Mouse (Mus musculus) left cerebral cortex, adult 8-10 months (tissue): ENCODE measurements around the gene Mettl1. TPM values are rescaled to one million over a fixed set of nuclear protein-coding genes. Genes with fewer than 3 reads are reported as not detected.

Source experiments
- DNase-seq, 2 experiments: peaks; one replicate each; pipeline ENCODE4 v3.0.0; 2022; ENCODE audit warnings: low spot score in 2 of 2
- microRNA-seq, 2 experiments: library from miRNA; unstranded; fragments of <30 nt; microRNA quantifications; one replicate each; pipeline ENCODE4 v1.2.0; 2022
- total RNA-seq, 4 experiments: library from RNA; stranded (reverse); gene quantifications; 2 replicates each; pipeline ENCODE4 v1.2.4; 2022

The Mettl1 gene
- total RNA-seq, 4 experiments from 2014 or later, result 10.4 to 11.8 (median 11.2) TPM

DNA sequence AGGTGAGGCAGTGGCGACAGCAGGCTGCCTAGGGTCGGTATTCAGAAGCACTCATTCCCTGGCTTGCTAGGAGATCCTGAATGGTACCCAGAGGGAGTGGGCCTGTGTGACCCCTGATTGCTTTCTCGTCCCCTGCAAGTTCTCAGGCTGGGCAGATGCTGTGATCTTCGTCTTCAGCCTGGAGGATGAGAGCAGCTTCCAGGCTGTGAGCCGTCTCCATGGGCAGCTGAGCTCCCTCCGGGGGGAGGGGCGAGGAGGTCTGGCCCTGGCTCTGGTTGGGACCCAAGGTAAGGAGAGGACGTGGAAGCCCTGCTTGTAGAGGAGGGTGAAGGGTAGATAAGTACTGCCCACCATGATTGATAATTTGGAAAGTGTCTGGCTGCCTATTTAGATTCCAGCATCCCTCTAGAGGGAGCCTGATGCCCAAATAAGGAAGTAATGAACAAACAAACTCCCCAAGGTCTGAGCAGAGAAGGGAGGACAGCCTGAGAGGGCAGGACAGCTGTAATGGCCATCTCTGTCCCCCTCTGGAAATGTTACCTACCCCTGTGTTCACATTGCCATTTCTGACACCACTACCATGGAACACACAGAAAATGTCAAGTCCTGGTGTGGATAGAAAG lies 42.2 kb downstream of the Mettl1 start:
- peak in 1 of 2 experiments; percentile 5 for DNase-seq

DNA sequence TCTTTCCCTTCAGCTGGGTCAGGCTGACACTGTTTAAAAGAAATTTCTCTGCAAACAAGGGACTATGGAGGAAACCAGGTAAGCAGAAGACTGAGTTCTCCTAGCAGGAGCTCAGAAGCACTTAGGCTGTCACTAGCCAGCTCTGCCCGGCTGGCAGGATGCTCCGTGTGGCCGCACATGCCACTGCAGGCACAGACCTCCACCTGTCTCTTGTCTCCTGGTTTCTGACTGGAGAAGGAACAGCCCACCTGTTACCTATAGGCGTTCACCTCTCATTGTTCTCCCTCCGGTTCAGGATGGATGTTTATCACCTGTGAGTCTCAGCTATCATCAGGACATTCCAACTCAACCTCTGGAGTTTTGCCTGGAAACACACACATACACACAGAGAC lies 42.7 kb downstream of the Mettl1 start:
- no peak for DNase-seq

DNA sequence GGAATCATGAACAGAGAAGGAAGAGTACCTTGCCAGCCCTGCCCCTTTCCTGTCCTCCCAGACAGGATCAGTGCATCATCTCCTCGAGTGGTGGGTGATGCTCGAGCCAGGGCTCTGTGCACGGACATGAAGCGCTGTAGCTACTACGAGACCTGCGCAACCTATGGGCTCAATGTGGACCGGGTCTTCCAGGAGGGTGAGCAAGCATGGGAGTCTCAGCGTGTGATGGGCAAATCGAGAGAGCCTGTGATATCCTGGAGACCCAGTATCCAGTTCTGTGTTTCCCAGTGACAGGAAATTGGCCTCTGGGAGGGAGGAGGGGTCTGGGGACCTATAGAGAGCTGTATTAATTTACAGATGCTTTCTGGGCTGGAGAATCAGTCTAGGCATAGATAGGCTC lies 43.8 kb downstream of the Mettl1 start:
- no peak for DNase-seq

DNA sequence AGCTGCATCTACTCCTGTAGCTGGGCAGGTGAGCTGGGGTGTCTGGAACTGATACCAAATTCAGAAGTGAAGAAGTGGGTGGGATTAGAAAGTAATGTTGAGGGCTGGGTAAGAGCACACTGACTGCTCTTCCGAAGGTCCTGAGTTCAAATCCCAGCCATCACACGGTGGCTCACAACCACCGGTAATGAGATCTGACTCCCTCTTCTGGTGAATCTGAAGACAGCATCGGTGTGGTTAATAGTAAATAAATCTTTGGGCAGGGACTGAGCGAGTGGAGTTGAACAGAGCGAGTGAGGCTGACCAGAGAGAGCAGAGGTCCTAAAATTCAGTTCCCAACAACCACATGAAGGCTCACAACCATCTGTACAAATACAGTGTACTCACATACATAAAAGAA lies 44.4 kb downstream of the Mettl1 start:
- DNase-seq, result no peak

DNA sequence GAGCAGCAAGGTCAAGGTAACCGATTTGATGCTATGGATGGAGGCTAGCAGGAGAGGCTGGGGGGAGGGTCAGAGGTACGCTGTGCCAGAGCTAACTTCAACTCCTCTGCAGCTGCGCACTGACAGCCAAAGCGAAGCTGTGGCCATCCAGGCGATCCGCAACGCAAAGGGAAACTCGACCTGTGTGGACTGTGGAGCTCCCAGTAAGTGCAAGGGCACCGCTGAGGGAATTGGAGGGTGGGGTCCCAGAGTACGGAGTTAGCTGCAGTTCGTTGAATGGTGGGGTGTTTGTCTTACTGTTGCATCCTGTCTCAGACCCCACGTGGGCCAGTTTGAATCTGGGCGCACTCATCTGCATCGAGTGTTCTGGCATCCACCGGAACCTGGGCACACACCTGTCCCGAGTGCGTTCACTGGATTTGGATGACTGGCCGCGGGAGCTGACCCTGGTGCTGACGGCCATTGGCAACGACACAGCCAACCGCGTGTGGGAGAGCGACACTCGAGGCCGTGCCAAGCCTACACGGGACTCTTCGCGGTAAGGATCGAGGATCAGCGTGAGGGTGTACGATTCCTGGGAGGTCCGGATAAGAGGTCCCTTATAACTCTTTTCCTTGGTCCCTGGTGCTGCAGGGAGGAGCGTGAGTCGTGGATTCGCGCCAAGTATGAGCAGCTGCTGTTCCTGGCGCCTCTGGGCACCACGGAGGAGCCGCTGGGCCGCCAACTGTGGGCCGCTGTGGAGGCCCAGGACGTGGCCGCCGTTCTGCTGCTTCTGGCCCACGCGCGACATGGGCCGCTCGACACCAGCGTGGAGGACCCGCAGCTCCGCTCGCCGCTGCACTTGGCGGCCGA lies 49.6 kb downstream of the Mettl1 start:
- no peak for DNase-seq

DNA sequence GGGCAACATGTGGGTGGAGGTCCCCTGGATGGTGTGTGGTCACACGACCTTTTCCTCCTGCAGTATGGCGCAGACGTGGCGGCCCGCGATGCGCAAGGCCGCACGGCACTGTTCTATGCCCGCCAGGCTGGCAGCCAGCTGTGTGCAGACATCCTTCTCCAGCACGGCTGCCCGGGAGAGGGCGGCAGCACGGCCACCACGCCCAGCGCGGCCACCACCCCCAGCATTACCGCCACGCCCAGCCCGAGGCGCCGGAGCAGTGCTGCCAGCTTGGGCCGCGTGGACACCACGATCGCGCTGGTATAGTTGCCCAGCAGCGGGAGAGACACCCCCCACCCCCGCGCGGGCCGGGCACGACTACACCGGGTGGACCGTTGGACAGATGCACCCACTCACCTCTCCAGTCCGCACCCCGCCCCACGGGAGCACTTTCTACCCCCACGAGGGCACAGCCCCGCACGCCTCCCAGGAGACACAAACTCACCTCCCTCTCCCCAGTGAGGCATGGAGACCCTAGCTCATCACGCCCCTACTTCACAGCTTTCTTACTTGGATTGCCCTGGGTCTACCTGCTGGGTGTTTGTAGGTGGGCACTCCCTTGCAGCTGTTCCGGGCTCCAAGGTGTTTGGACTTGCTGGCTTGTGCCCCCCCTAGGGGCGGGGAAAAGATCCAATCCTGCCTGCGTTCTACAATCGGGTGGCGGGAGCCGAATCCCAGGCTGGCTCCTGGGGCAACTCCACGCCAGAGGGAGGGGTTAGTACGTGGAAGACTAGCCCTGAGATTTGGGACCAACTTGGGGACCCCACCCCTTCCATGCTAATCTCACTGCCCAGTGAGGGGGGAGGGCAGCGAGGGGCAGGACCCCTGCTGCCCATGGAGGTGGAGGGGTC lies 50.5 kb downstream of the Mettl1 start:
- DNase-seq, result no peak

DNA sequence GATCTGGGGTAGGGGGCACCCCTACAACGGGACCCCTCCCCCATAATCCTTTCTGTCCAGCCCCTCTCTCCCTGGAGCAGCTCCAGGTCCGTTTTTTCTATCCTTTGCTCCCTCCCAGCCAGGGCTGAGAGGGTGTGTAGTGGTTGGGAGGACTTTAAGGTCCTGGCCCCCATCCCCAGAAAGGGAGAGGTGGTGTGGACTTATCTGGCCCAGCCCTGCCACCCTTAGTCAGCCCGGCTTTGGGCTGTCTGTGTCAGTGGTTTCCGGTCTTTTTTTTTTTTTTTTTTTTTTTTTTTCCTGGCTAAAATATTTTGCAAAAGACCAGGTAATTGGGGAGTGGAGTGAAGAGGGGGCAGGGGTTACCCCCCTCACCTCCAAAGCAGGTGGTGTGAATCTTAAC lies 51.5 kb downstream of the Mettl1 start:
- no peak for DNase-seq

DNA sequence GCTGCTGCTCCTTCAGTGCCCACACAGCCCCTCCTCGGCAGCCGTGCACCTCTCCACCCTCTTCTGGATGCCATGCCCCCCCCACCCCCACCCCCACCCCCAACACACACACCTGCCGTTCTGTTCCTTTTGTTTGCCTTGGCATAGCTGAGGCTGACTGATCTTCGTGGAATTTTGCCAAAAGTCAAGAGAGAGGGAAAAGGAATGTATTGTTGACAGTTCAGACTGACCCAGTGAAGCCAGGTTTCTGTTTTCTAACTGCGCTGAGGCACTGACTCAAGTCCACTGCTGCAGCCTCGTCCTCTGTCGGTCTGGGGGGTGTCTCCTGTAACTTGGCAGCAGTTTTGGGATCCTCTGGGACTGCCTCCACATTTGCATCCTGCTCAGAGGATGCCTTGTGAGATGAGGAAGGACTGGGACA lies 53.2 kb downstream of the Mettl1 start:
- DNase-seq, result peak in 1 of 2 experiments; percentile 42

Small RNA genes lying within 50 kb of the gene (microRNA-seq; reads per million reads assigned to microRNA genes)
- 13.7 to 34.0 reads per million in 2 experiments for gene Mir26a-2
- gene Mir546, result 0 reads per million in 2 experiments

Other genes starting within 250 kb of the Mettl1 start
- gene Atp23, start 140.1 kb upstream of the Mettl1 start, total RNA-seq, result 10 to 100 TPM; 10.5 to 13.4 (median 11.8) TPM
- gene Ctdsp2, start 62.7 kb upstream of the Mettl1 start, total RNA-seq, result 10 to 100 TPM; 74.8 to 83.4 (median 82.5) TPM
- gene Avil, start 40.7 kb upstream of the Mettl1 start, total RNA-seq, result under 1 TPM; 0.13 to 0.21 (median 0.17) TPM
- gene Tsfm, start 10.6 kb upstream of the Mettl1 start, total RNA-seq, result 10 to 100 TPM; 22.8 to 36.1 (median 30.0) TPM
- gene Eef1akmt3, start 99 bp downstream of the Mettl1 start, total RNA-seq, result under 1 TPM in 3 of 4 experiments, not detected in 1; 0.11 to 0.30 (median 0.14) TPM
- under 1 TPM; 0.30 to 0.46 (median 0.41) TPM for gene Cyp27b1, start 6.8 kb downstream of the Mettl1 start, total RNA-seq
- gene March9, start 18.8 kb downstream of the Mettl1 start, total RNA-seq, result 10 to 100 TPM; 19.8 to 21.5 (median 21.2) TPM
- gene Cdk4, start 22.1 kb downstream of the Mettl1 start, total RNA-seq, result 10 to 100 TPM; 79.8 to 91.4 (median 85.4) TPM
- 10 to 100 TPM; 60.9 to 63.2 (median 62.1) TPM for gene Tspan31, start 28.9 kb downstream of the Mettl1 start, total RNA-seq
- 100 to 1,000 TPM; 595 to 685 (median 631) TPM for gene Agap2, start 33.9 kb downstream of the Mettl1 start, total RNA-seq
- gene Os9, start 79.7 kb downstream of the Mettl1 start, total RNA-seq, result 100 to 1,000 TPM; 112 to 130 (median 122) TPM
- 100 to 1,000 TPM; 105 to 118 (median 112) TPM for gene B4galnt1, start 123.8 kb downstream of the Mettl1 start, total RNA-seq
- gene Slc26a10, start 139.2 kb downstream of the Mettl1 start, total RNA-seq, result 1 to 10 TPM; 5.8 to 7.4 (median 6.9) TPM
- gene Arhgef25, start 148.7 kb downstream of the Mettl1 start, total RNA-seq, result 100 to 1,000 TPM; 153 to 178 (median 174) TPM
- gene Dtx3, start 154.3 kb downstream of the Mettl1 start, total RNA-seq, result 100 to 1,000 TPM; 211 to 218 (median 216) TPM
- gene Pip4k2c, start 170.2 kb downstream of the Mettl1 start, total RNA-seq, result 100 to 1,000 TPM; 104 to 112 (median 106) TPM
- 1,000 to 10,000 TPM; 1,113 to 1,308 (median 1,238) TPM for gene Kif5a, start 221.9 kb downstream of the Mettl1 start, total RNA-seq
- gene Dctn2, start 225.0 kb downstream of the Mettl1 start, total RNA-seq, result 100 to 1,000 TPM; 254 to 263 (median 254) TPM
- 10 to 100 TPM; 32.5 to 53.7 (median 44.4) TPM for gene Mbd6, start 247.6 kb downstream of the Mettl1 start, total RNA-seq